Mouse (Mus musculus): ENCODE measurements around the gene Wsb1. TPM values are rescaled to one million over a fixed set of nuclear protein-coding genes. Genes with fewer than 3 reads are reported as not detected.
"Not testable (repeated sequence)": the region's sequence is repeated elsewhere in the genome, so short reads cannot be mapped to it uniquely, and the experiment has no call there.

Gene Wsb1
- polyA plus RNA-seq, 1 experiment from 2014 or later: 64.7 TPM

GRCm38 (mm10) chr11:79273757-79274156, 19.3 kb upstream of the Wsb1 start:
- Histone ChIP-seq H3K4me2 (replicated peaks; ENCODE audit: low read depth) (0 out of 2 replicates have a peak overlapping the region, but pooled peaks have one; percentile 3), H3K36me3 (ENCODE audit: control insufficient read depth, insufficient read depth) (no peaks in the 10 kb centered on the region), H3K9ac (ENCODE audit: low read depth, low read length) (no peak overlapping the region), H3K27me3 (replicated peaks; ENCODE audit: control insufficient read depth, insufficient read depth, low read length) (no peaks in the 10 kb centered on the region), H3K4me1 (replicated peaks; ENCODE audit: control insufficient read depth, insufficient read depth, low read length) (no peaks in the 10 kb centered on the region), H3K27ac (ENCODE audit: low read depth, low read length) (no peak overlapping the region), H3K4me3 (ENCODE audit: low read depth, low read length) (no peak overlapping the region), H3K9me3 (ENCODE audit: control insufficient read depth) (no peaks in the 10 kb centered on the region)
- WGBS: 46% methylated on average over 4 of the region's 4 CpGs
- TF ChIP-seq CTCF (IDR thresholded peaks at IDR 0.05; ENCODE audit: low read depth): no peak
- no peak for ATAC-seq

- Histone ChIP-seq H3K27ac (ENCODE audit: low read depth, low read length) (no peak overlapping the region), H3K4me2 (replicated peaks; ENCODE audit: low read depth) (no peak overlapping the region), H3K4me1 (replicated peaks; ENCODE audit: control insufficient read depth, insufficient read depth, low read length) (no peaks in the 10 kb centered on the region), H3K27me3 (replicated peaks; ENCODE audit: control insufficient read depth, insufficient read depth, low read length) (no peaks in the 10 kb centered on the region), H3K4me3 (ENCODE audit: low read depth, low read length) (no peak overlapping the region), H3K9ac (ENCODE audit: low read depth, low read length) (no peak overlapping the region), H3K36me3 (ENCODE audit: control insufficient read depth, insufficient read depth) (no peaks in the 10 kb centered on the region), H3K9me3 (ENCODE audit: control insufficient read depth) (no peaks in the 10 kb centered on the region)
- no peak for TF ChIP-seq CTCF (IDR thresholded peaks at IDR 0.05; ENCODE audit: low read depth)
- ATAC-seq: peak; percentile 57; the same call in 1 of the 2 replicates
- 41% methylated on average over 4 of the region's 4 CpGs for WGBS
Measured at GRCm38 (mm10) chr11:79273039-79273438, 18.6 kb upstream of the Wsb1 start.

GRCm38 (mm10) chr11:79267171-79267570, 12.7 kb upstream of the Wsb1 start:
- 35% methylated on average over 1 of the region's 1 CpGs for WGBS
- Histone ChIP-seq H3K4me1 (replicated peaks; ENCODE audit: control insufficient read depth, insufficient read depth, low read length) (no peaks in the 10 kb centered on the region), H3K9me3 (ENCODE audit: control insufficient read depth) (no peaks in the 10 kb centered on the region), H3K4me2 (replicated peaks; ENCODE audit: low read depth) (no peak overlapping the region), H3K36me3 (ENCODE audit: control insufficient read depth, insufficient read depth) (no peaks in the 10 kb centered on the region), H3K27ac (ENCODE audit: low read depth, low read length) (no peak overlapping the region), H3K27me3 (replicated peaks; ENCODE audit: control insufficient read depth, insufficient read depth, low read length) (no peaks in the 10 kb centered on the region), H3K4me3 (ENCODE audit: low read depth, low read length) (no peak overlapping the region), H3K9ac (ENCODE audit: low read depth, low read length) (no peak overlapping the region)
- ATAC-seq: no peak
- no peak for TF ChIP-seq CTCF (IDR thresholded peaks at IDR 0.05; ENCODE audit: low read depth)

GRCm38 (mm10) chr11:79264376-79264775, 9.9 kb upstream of the Wsb1 start:
- WGBS: 58% methylated on average over 3 of the region's 3 CpGs
- no peaks in the 10 kb centered on the region for H3K9me3 ChIP-seq (ENCODE audit: control insufficient read depth)
- TF ChIP-seq CTCF (IDR thresholded peaks at IDR 0.05; ENCODE audit: low read depth): no peak
- H3K9ac ChIP-seq (ENCODE audit: low read depth, low read length): no peak overlapping the region
- H3K4me1 ChIP-seq (replicated peaks; ENCODE audit: control insufficient read depth, insufficient read depth, low read length): no peaks in the 10 kb centered on the region
- no peaks in the 10 kb centered on the region for H3K27me3 ChIP-seq (replicated peaks; ENCODE audit: control insufficient read depth, insufficient read depth, low read length)
- no peak overlapping the region for H3K27ac ChIP-seq (ENCODE audit: low read depth, low read length)
- H3K36me3 ChIP-seq (ENCODE audit: control insufficient read depth, insufficient read depth): no peaks in the 10 kb centered on the region
- no peak overlapping the region for H3K4me2 ChIP-seq (replicated peaks; ENCODE audit: low read depth)
- ATAC-seq: no peak
- H3K4me3 ChIP-seq (ENCODE audit: low read depth, low read length): no peak overlapping the region

GRCm38 (mm10) chr11:79260126-79260525, 5.7 kb upstream of the Wsb1 start:
- not testable (repeated sequence) for H3K4me3 ChIP-seq (ENCODE audit: low read depth, low read length); H3K36me3 ChIP-seq (ENCODE audit: control insufficient read depth, insufficient read depth); H3K27me3 ChIP-seq (replicated peaks; ENCODE audit: control insufficient read depth, insufficient read depth, low read length); H3K9me3 ChIP-seq (ENCODE audit: control insufficient read depth); H3K4me2 ChIP-seq (replicated peaks; ENCODE audit: low read depth); H3K27ac ChIP-seq (ENCODE audit: low read depth, low read length); H3K4me1 ChIP-seq (replicated peaks; ENCODE audit: control insufficient read depth, insufficient read depth, low read length); ATAC-seq; H3K9ac ChIP-seq (ENCODE audit: low read depth, low read length)
- 84% methylated on average over 4 of the region's 4 CpGs for WGBS

- H3K27me3 ChIP-seq (replicated peaks; ENCODE audit: control insufficient read depth, insufficient read depth, low read length): no peaks in the 10 kb centered on the region
- no peaks in the 10 kb centered on the region for H3K9me3 ChIP-seq (ENCODE audit: control insufficient read depth)
- H3K4me1 ChIP-seq (replicated peaks; ENCODE audit: control insufficient read depth, insufficient read depth, low read length): no peaks in the 10 kb centered on the region; the same call in 1 of the 2 replicates
- no peak overlapping the region for H3K9ac ChIP-seq (ENCODE audit: low read depth, low read length)
- TF ChIP-seq CTCF (IDR thresholded peaks at IDR 0.05; ENCODE audit: low read depth): no peak
- ATAC-seq: no peak
- no peak overlapping the region for H3K4me3 ChIP-seq (ENCODE audit: low read depth, low read length)
- no peak overlapping the region for H3K27ac ChIP-seq (ENCODE audit: low read depth, low read length)
- no peaks in the 10 kb centered on the region for H3K36me3 ChIP-seq (ENCODE audit: control insufficient read depth, insufficient read depth)
- H3K4me2 ChIP-seq (replicated peaks; ENCODE audit: low read depth): no peak overlapping the region
- WGBS: 73% methylated on average over 6 of the region's 6 CpGs
Measured at GRCm38 (mm10) chr11:79258738-79259137, 4.3 kb upstream of the Wsb1 start.

All from intestine, postnatal 0 days (tissue).